Mouse (Mus musculus) gastrocnemius, postnatal 14 days (tissue): ENCODE measurements around the gene Trpc7. TPM values are rescaled to one million over a fixed set of nuclear protein-coding genes. Genes with fewer than 3 reads are reported as not detected.

Experiments
- DNase-seq: peaks from one replicate; pipeline ENCODE4 v3.0.0; 2021; ENCODE audit warnings: mixed read lengths
- intact Hi-C: fragments of 180-260 bp; cut with DNase I; formaldehyde crosslinking; loops from one replicate; pipeline ENCODE4 v1.15.1; 2025; ENCODE audit warnings: low total_unique reads
- total RNA-seq, 2 experiments: library from RNA; stranded (reverse); gene quantifications; 2 replicates each; pipeline ENCODE4 v1.2.3; 2021

Gene Trpc7
- total RNA-seq, 2 experiments from 2014 or later, result not detected

DNA sequence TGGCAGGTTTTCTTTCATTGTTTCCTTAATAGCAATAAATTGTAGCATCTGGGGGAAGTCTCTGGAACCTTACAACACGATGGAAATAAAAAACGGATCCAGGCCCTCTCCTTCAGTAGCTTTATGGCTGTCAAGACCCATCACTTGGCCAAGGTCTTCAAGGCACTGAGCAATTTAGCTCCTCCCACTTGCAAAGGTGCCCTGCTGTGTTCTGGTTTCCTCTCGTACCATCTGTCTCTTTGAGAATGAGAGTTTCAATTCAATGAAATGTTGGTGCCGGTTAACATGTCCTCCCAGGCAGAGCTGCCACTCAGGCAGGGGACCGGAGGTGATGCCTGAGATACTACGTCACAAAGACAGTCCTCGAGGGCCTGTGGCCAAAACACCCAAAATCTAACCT is 100.3 kb downstream of the Trpc7 start:
- DNase-seq, result no peak
- intact Hi-C loops, result no loop called here

DNA sequence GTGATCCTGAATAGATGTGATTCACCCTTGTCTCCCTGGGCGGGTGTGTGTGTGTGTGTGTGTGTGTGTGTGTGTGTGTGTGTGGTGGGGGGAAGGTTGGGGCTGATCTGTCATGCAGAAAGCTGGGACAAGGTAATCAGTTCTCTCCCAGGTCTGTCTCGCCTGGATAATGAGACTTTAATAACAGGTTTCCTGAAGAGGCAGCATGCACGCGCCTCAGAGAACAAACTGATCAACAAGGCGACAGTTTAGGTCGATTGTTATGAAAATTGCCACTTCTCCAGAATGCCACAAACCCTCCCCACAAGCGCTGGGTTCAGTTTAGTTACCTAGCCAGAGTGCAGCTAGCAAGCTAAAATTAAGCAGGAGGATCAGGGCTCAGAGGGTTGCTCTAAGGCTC is 101.4 kb downstream of the Trpc7 start:
- intact Hi-C loops, result no loop called here
- no peak for DNase-seq

DNA sequence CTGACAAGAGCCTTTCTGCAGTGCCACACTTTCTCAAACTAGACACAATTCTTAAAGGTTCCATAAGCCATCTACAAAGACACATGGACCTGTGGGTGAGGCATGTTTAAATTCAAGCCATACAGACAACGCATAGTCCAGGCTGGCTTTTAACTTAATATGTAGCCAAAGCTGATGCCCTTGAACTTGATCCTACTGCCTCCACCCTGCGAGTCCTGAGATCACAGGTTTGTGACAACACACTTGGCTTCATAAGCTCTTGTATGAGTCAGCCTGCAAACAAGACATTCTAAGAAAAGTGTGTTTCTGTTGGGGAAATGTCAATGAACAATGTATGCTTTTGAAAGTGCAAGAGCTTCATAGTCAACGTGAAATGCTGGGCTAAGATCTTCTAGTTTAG is 102.9 kb downstream of the Trpc7 start:
- no peak for DNase-seq
- intact Hi-C loops, result no loop called here

DNA sequence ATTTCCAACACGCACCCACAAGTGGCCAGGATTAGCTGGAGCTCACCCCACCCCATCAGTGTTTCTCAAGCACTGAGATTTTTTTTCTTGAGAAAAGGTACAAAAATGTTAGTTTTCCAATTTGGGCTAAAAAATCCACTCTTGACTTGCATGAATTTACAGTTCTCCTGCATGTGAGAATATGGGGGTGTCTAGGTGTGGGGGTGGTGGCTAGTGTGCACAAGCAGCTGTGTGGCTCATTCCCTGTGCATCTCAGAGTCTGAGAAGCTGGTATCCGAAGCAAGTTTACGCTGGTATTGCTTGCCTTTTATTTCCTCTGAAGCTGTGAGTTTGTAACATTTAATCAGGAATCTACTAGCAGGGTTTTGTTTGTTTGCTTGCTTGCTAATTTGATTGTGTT is 105.1 kb downstream of the Trpc7 start:
- DNase-seq, result no peak
- intact Hi-C loops, result no loop called here

DNA sequence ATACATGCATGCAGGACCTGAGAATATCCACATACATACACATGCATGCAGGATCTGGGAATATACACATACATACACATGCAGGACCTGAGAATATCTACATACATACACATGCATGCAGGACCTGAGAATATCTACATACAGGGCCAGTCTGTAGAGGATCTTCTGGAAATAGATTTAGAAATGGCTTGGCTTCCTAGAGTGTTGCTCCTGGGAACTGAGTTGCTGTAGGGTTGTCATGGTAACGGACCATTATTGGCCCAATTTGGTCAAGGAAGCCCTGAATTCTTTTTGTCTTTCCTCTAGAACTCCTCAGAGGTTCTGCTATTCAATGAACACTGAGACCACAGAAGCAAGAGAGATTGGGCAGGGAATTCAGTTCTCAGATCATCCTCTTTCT is 113.2 kb downstream of the Trpc7 start:
- intact Hi-C loops, result no loop called here
- DNase-seq, result no peak

DNA sequence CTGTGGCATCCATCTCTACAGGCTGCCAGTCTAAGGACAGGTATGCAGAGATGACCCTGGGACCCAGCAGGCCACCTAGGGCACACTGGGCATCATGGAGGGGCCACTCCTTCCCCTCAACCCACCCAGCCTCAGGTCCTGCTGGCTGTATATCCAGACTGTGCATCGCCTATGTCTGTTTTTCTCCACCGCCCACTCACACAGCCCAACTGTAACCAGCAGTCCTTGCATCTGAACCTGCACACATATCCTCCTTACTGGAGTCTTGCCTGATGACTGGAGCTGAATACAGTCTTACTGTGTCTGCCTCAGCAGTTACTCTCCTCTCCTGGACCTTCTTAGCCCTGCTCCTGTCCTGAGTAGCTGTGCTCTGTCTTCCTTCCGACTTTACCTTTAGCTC is 114.1 kb downstream of the Trpc7 start:
- no peak for DNase-seq
- intact Hi-C loops, result no loop called here

DNA sequence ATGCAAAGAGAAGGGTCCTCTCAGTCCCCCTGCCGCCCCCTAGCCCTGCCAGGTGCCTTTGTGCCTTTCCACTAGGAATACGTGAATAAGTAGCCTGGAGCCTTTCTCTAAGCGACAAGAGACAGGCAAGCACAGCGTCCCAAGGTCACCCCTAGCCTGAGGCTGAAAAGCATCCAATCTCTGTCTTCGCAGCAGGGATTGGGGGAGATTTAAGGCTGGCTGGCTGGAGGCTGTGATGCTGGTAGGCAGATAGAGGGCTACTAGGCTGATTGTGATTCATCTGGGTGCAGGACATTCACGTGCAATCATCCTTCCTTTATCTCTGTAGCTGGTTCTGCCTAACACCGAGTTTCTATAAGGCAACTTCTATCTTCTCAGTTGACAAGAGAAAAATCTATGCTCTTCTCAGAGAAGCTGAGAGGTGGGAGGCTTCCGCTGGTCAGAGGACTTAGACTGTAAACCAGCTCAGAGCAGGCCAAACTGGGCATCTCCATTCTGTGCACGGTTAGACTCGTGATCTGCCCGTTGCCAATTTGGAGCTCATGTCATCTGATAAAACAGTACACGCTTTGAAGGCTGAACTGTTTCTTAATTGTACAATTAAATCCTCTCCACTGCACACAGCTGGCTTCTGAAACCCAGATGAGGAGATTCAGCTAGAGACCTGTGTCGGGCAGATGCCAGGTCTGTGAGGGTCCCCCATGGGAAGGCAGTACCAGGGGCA is 114.9 kb downstream of the Trpc7 start:
- intact Hi-C loops, result no loop called here
- DNase-seq, result no peak

DNA sequence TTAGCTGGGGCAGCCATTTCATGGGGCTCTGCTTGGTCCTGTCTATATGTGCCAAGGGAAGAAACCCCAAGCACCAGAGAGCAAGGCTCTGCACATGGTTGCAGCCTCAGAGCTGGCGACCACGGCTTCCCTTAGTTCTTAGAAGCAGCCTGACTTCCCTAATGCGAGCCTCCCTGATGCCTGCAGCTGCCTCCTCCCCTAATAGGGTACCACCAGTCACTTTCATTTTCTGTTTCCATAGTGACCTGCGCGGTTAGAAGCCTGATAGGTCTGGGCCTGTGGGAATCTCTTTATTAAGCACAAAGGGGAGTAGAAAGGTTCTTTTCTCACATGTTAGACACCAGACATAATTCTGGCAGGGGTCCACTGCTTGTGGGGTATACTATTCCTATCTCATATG is 121.5 kb downstream of the Trpc7 start:
- no peak for DNase-seq
- intact Hi-C loops, result no loop called here

DNA sequence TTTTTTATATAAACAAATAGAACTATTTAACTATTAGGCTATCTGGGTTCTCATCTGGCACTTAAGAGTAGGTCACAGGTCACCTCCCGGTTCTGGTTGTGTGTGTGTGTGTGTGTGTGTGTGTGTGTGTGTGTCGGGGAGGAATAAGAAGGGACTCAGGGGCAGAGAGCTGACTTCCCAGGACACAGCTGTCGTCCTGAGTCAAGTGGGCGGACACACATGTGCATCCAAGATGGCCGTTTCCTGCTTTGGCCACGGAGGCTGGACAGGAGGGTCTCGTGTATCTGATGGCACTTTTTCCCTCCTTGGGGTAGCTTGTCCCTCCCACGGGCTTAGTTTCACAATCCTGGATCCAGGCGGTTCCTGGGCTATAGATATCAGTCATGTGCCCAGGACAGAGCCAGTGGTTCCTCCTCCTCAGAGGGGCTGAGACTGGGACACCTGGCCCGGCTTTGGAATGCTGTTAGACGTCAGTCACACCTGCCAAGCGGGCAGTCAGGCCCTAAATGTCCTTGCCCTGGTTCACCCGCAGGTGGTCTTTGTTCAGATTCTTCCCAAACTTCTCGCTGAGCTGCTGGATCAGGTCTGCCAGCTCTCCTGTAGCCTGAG is 122.4 kb downstream of the Trpc7 start:
- no peak for DNase-seq
- intact Hi-C loops, result no loop called here

DNA sequence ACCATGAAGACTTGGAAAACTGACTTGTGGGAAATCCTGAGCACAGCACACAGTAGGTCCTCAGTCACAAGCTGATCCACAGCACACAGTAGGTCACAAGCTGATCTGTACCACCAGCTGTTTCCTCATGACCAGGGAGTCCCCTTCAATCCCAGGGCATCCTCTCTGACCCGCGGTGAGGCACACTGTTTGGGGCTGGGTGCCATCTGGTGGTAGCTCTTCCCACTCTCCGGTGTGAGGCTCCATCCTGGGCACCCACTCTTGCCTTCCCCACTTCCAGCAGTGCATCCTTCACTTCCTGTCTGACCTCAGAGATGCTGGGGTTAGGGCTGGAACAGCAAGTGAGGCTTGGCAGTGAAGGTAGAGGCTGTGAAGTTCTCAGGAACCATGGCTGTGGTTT is 123.2 kb downstream of the Trpc7 start:
- intact Hi-C loops, result no loop called here
- DNase-seq, result no peak

DNA sequence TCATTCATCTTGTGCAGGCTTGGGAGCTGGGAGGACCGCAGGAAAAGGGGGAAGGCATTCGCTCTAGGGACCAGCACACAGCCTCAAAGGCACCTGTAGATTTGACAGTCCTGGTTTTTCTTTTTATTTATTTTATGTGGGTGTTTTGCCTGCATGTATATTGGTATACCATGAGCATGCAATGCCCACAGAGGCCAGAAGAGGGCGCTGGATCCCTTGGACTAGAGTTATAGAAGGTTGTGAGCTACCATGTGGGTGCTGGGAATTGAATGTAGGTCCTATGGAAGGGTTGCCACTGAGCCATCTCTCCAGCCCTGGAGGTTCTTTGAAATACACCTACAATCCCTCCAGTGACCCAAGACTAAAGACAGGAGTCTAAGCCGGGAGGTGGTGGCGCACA is 125.0 kb downstream of the Trpc7 start:
- DNase-seq, result no peak
- intact Hi-C loops, result no loop called here

DNA sequence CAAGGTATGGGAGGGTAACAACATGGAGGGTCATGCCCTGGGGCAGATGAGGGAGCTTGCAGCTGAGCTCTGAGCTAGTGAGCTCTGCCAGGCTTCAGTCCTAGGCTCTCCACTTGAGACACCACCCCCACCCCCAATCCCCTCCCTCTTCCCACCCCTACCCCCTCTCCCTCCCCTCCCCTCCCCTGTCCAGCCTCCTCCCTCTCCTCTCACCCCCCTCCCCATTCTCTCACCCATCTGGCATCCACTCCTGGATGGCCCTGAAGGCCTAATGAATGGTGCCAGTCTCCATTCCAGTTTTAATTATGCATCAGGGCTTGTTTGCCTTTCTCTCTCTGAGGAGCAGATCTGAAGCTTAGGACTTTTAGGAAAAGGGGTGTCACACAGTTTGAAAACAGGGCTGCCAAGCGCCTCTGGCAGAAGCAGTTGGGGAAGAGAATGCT is 125.6 kb downstream of the Trpc7 start:
- no peak for DNase-seq
- intact Hi-C loops, result no loop called here

DNA sequence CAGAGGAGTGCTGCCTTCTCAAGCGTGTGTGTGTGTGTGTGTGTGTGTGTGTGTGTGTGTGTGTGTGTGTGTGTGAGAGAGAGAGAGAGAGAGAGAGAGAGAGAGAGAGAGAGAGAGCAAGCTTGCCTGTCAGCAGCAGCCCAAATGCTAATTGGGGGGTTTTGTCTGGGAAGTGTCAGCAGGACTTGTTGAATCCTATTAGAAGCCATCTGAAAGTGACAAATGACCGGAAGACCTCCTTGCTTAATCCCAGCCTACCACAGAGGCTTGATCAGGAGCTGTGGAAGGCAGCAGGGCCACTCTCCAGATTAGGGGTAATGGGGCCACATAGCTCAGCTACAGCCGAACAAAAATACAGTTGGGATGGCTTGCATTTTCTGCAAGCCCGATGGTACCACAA is 126.4 kb downstream of the Trpc7 start:
- intact Hi-C loops, result no loop called here
- DNase-seq, result no peak

DNA sequence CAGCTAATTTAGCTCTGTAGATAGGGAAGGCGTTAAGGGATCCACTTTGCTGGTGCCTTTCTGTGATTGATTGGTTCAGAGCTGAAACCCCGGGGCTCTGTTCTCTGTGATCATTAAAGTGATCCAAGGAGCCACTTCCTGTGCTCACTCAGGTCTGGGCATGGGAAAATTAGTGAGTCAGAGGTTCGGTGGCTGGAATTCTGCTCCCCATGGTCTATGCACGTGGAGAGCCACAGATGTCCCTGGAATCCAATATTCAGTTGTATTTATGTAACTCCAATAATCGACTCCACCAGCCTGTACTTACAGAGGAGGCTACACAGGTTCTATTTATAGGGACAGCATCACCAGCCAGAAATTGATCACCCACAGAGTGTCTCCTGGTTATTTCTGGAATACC is 129.6 kb downstream of the Trpc7 start:
- DNase-seq, result no peak
- intact Hi-C loops, result no loop called here

DNA sequence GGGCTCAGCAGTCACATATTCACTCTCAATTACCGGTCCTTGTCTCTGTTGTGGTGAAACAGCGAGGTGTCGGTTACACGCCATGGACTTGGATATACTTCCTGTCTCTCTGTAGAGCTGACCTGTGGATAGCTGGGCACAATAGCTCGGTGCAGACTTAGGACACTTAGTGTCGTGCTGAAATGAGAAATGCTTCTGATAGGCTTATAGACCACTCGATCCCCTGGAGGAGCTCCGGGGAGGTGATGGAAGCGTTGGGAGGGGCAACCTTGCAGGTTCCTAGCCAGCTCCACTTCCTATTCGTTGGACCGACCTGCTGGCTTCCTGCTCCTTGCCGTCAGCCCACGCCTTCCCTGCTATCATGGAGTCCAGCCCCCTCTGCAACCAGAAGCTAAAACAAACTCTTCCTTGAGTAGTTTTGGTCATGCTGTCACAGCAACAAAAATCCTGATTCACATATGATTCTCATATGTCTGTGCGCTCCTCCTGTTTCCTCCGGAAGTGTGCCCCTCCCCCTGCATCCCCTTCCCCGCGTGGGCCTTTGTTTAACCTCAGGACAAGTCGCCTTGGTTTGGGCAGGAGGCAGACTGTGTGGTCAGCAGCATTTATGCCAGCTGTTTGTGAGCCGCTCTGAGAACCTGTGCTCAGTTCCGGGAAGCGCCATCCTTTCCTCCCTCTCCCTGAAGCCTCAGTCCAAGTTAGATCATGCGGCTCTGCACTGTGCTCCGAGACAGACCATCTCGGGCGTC is 130.3 kb downstream of the Trpc7 start:
- intact Hi-C loops, result no loop called here
- DNase-seq, result no peak

DNA sequence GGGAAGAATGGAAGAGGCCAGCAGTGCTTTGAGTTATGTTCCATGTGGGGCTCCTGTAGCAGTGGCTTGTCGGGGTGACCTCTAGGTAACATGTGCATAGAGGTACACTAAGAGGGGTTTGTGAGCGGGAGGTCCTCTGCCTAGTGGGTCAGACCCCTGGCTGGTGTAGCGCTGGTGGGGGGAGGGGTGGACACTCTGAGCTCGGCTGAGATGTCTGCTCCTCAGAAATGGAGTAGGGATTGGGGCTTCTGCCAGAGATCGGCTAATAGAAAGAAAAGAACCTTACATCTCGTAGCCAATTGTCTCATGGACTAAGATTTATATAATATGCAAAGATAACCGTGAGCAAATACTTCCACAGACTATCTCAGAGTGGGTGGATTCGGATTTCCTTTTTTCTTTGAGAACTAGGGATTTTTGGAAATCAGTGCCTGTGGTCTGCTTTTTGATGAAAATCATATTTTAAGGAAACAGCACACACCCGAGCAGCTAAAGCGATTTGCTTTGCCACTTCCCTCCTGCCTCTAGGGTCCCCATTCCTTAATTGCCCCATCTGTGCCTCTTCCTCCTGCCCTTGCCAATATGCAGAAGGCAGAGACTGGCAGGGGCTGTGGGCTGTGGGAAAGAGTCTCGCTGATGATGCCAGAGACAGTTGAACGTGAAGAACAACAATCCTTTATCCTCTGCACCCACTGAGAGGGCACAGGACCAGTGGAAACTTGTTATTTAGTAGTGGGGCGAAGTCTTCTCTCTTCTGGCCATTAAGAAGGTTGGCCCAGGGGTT is 133.2 kb downstream of the Trpc7 start:
- DNase-seq, result no peak
- intact Hi-C loops, result loop anchor here (5.0 kb wide), 1 partner anchor 285 kb away; no protein-coding TSS in a partner anchor

DNA sequence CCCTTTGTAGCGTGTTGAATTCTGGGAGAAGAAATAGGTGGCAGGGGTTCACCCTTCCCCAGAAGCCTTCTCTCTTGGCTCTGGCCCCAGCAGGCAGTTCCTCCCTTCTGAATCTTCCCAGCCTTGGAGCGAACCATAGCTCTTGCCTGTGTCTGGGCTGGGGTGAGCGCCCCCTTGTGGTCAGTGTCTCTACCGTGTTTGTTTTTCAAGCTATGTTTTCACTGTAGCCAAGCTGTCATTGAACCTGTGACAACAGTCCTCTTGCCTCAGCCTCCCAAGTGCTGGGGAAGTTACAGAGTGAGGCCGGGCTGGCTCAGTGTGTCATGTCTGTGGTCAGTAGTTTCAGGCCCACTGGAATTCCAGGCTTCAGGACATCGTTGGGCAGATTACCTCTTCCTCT is 137.3 kb downstream of the Trpc7 start:
- intact Hi-C loops, result no loop called here
- DNase-seq, result peak; percentile 81

DNA sequence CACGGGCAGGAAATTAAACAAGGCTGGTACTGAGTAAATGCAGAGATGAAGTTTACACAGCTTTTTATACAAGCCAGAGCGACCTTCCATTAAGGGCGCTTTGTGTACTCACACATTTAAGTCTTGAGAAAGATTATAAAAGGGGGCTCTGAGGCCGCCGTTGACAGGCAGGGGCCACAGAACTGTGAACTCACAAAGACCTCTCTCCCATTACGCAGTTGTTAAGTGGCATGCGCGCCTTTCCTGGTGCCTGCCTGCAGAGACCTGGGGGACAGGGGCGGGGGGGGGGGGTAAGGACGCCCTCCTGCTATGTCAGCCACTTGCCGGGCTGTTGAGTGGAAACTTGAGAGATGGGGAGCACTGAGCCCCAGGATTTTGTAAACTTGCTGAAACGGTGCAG is 138.6 kb downstream of the Trpc7 start:
- intact Hi-C loops, result no loop called here
- DNase-seq, result no peak

DNA sequence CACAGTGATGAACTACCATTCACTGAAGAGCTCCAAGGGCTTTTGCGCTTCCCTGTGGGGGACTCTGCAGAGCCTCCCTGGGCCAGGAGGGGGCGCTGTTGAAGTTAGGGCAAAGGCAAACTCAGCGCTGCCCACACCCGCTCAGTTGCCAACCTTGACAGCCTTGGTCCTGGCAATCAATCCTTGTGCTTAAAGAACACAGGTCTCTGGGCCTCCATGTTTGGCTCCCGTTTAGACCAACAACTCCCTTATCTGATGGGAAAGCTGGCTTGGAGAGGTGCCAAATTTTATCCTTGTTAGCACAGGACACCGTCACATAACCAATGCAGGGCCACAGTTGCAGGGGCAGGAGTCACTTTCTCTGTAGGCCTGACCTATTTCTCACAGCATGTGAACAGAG is 139.9 kb downstream of the Trpc7 start:
- DNase-seq, result no peak

More for the DNA sequence above, 139.9 kb downstream of the Trpc7 start:
- intact Hi-C loops, result no loop called here
